Mouse (Mus musculus) mesoderm, embryonic 11.5 days (tissue): ENCODE measurements around the gene Akap10.
"Not testable (repeated sequence)": the region's sequence is repeated elsewhere in the genome, so short reads cannot be mapped to it uniquely, and the experiment has no call there.

Experiments
- DNase-seq: peaks from one replicate; pipeline ENCODE4 v3.0.0-alpha.2; 2012; ENCODE audit warnings: low read depth, low spot score

Akap10 gene

DNA sequence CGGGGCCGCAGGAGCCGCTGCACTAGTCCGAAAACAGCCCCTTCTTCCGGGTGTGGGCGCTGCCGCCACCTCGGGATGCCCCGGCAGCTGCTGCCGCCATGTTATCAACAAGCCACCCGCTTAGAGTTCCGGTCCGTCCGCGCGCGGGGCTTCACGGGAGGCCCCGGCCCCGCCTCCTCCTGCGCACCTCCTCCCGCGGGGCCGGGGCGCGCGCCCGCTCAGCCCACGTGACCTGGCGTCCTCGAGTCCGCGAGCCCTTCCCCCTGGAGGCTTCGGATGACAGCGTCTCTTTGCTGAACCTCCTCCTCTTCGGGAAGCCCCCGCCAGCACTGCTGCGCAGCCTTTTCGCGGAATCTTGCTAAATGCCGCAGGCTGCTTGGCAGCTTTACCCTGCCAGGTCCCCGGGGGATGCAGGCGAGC lies at the start of gene Akap10:
Akap10 (minus strand) TSS at position 155 of the 420 bp plus-strand sequence.
- peak; percentile 93 for DNase-seq

- DNase-seq: no peak
These were observed 45.7 kb upstream of the Akap10 start for GRCm38 (mm10) chr11:61975783-61976182.

GRCm38 (mm10) chr11:61974106-61974707 lies 44.2 kb upstream of the Akap10 start:
- no peak for DNase-seq

GRCm38 (mm10) chr11:61971441-61972221 lies 41.6 kb upstream of the Akap10 start:
- DNase-seq: peak; percentile 35

DNA sequence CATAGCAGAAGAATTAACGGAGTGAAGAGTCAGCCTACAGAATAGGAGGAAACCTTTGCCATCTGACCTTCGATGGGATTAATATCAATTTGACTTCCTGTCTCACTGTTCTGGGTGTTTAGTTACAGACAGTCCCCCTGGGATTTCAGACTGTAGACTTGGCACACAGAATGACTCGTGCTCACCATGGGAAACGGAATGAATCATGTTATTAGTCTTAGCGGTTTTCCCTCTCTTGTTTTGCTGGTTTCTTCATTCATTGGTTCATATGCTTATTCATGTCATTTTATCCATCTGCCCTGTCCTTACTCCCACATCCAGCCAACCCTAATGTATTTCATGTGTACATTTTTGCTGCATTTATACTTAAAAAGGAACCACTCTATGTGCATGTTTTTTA lies 40.8 kb upstream of the Akap10 start:
- peak; percentile 56 for DNase-seq

DNA sequence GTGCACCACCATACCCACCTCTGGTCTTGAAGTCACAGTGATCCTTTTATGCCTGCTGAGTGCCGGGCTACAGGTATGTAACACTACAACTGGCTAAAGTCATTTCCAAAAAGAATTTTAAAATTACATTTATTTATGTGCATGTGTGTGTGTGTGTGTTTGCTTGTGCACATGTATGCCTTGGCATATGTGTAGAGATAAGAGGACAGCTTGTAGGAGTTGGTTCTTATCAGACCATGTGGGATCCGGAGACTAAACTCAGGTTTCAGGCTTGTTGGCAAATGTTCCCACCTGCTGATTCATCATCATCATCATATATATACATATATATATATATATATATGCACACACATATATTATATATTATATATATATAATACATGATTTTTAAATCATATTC lies 38.8 kb upstream of the Akap10 start:
- DNase-seq: no peak

GRCm38 (mm10) chr11:61967034-61967433 lies 37.0 kb upstream of the Akap10 start:
- DNase-seq: no peak

DNA sequence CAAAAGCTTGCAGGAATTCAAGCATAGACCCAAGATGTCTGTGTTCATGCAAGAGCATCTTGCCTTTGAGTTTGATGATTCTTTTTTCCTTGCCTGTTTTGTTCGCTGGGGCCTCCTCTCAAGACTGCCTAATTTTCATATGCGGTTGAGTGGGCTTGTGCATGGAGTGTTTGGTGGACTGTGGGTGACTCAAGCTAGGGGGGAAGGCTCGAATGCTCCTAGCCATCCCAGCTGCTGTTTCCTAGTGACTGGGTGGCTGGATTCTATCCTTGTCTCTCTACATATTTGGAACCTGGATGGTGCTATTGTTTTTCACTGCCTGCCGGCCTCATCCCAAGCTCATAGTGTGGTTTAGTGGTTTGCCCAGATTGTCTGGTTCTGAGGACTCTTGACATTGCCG lies 34.6 kb upstream of the Akap10 start:
- DNase-seq: no peak

DNA sequence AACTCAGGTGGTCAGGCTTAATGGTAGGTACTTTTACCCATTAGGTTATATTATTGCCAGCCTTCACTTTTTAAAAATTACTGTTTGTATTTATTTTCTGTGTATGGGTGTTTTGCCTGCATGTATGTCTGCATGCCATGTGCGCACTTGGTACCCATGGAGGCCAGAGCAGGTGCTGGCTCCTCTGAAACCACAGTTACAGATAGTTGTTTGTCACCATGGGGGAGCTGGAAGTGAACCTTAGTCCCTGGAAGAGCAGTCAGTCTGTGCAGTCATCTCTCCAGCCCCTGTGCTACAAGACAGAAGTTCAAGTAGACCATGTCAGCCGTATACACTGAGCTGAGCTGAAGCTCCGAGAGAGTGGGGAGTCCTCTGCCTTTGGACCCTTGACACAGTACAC lies 33.1 kb upstream of the Akap10 start:
- no peak for DNase-seq

GRCm38 (mm10) chr11:61962684-61963083 lies 32.6 kb upstream of the Akap10 start:
- DNase-seq: no peak

GRCm38 (mm10) chr11:61960096-61960495 lies 30.0 kb upstream of the Akap10 start:
- no peak for DNase-seq

- DNase-seq: not testable (repeated sequence)
These were observed 28.7 kb upstream of the Akap10 start for GRCm38 (mm10) chr11:61958706-61959105.

GRCm38 (mm10) chr11:61957296-61957813 lies 27.3 kb upstream of the Akap10 start:
- peak; percentile 26 for DNase-seq

- DNase-seq: peak; percentile 93
These were observed 26.7 kb upstream of the Akap10 start, which contains the start of gene Specc1 for GRCm38 (mm10) chr11:61956572-61957295. TSS of gene Specc1 (plus strand) at chr11:61956763.

- no peak for DNase-seq
These were observed 25.9 kb upstream of the Akap10 start for GRCm38 (mm10) chr11:61955951-61956350.

DNA sequence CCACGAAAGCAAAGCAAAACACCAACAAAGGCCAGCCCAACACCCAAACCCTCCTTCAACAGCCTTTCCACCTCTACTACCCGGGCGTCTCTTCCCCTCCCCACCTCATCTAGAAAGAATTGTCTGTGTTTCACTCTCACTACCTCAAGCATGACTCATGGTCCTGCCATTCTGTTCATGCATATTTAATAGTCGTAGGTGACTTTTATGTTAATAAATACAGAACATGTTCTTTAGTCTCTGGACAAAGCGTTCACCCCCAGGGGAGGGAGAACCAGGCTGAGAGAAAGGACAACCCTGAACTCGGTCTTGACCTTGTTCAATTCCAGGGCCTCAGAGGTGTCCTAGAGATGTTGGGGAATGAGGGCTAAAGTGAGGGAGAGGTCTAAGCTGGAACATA lies 25.1 kb upstream of the Akap10 start:
- no peak for DNase-seq

- peak; percentile 85 for DNase-seq
These were observed 20.6 kb upstream of the Akap10 start for GRCm38 (mm10) chr11:61950632-61951031.

GRCm38 (mm10) chr11:61949315-61949714 lies 19.3 kb upstream of the Akap10 start:
- DNase-seq: peak; percentile 77

DNA sequence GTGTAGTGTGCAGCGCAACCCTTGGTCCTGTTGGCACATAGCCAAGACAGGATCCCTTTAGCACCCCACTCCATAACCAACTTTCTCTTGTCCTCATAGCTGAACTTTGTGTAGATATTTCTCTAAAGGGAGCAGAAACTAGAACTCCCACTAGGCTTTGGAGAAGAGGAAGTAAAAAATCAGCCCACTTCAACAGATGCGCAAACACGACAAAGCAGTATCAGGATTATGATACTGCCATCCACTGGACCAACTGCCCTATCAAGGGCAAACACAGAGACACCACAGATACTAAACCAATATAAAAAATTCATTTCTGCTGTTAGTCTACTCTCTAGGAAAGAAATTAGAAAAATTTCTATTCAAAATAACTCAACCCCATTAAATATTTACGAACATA lies 16.6 kb upstream of the Akap10 start:
- no peak for DNase-seq

DNA sequence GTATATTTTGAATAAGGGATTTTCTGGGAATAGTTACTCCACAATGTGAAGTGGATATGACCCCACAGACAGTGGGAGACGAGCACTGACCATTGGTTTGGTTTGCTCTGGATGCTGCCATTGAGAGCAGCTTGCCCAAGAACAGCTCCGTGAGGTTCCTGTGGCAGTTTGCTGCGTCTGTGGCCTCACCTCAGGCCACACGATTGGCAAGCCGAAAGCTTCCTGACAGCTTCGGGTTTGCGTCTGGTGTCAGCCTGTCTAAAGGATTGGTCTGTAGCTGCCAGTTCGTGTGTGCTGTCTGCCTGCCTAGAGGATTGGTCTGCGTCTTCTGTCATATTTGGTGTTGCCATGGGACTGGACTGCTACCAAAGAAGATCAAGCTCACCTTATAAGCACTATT lies 14.4 kb upstream of the Akap10 start:
- no peak for DNase-seq

- no peak for DNase-seq
These were observed 12.9 kb upstream of the Akap10 start for GRCm38 (mm10) chr11:61942903-61943302.

GRCm38 (mm10) chr11:61937761-61938160 lies 7.7 kb upstream of the Akap10 start:
- no peak for DNase-seq
